Mouse (Mus musculus) heart, embryonic 16.5 days (tissue): ENCODE data around the gene Tdrd1. TPM values are rescaled to one million over a fixed set of nuclear protein-coding genes. Genes with fewer than 3 reads are reported as not detected.

ENCODE experiments used
- ATAC-seq: fragments of 200-750 bp; cut with Nextera tagmentation; replicated peaks from 2 replicates; pipeline ENCODE4 v1.8.0; 2017; ENCODE audit warnings: moderate number of reproducible peaks; ENCODE audit not compliant: insufficient read depth, low FRiP score; ENCODE audit errors: extremely low read depth
- H3K27ac ChIP-seq: fragments of 300-500 bp; sonication (generic); 2 replicates; pipeline ENCODE4 v1.5.1; 2014; ENCODE audit warnings: mild to moderate bottlenecking, low read length, control low read depth, moderate library complexity
- H3K27me3 ChIP-seq: fragments of 300-500 bp; sonication (generic); 2 replicates; pipeline ENCODE4 v1.6.1; 2014; ENCODE audit warnings: low read length, mixed read lengths; ENCODE audit not compliant: control insufficient read depth, insufficient read depth
- H3K36me3 ChIP-seq: fragments of 300-500 bp; sonication (generic); 2 replicates; pipeline ENCODE4 v1.6.1; 2014; ENCODE audit not compliant: control insufficient read depth, insufficient read depth
- H3K4me1 ChIP-seq: fragments of 300-500 bp; sonication (generic); 2 replicates; pipeline ENCODE4 v1.6.1; 2014; ENCODE audit warnings: low read length, mixed read lengths; ENCODE audit not compliant: control insufficient read depth, insufficient read depth
- H3K4me2 ChIP-seq: fragments of 300-500 bp; sonication (generic); 2 replicates; pipeline ENCODE4 v1.6.1; 2014; ENCODE audit warnings: low read depth, mild to moderate bottlenecking, control low read depth, low read length
- H3K4me3 ChIP-seq: fragments of 300-500 bp; sonication (generic); 2 replicates; pipeline ENCODE4 v1.5.1; 2014; ENCODE audit warnings: mild to moderate bottlenecking, control low read depth, low read length
- H3K9ac ChIP-seq: fragments of 300-500 bp; sonication (generic); 2 replicates; pipeline ENCODE4 v1.6.1; 2014; ENCODE audit warnings: low read length, control low read depth
- H3K9me3 ChIP-seq: fragments of 300-500 bp; sonication (generic); replicated peaks from 2 replicates; pipeline ENCODE4 v1.6.1; 2016; ENCODE audit warnings: low read length; ENCODE audit not compliant: control insufficient read depth
- WGBS: fragments of 180-500 bp; shearing (Covaris S2); extraction: QIAGEN DNeasy Blood & Tissue Kit; methylation state at CpG from one replicate; pipeline ENCODE4 v1.1.7; 2014; 5-methylcytosine and 5-hydroxymethylcytosine counted together
- polyA plus RNA-seq: library from polyadenylated mRNA; unstranded; fragments of >200 nt; fragmentation: Nextera tagmentation; extraction: Ambion mirVana; gene quantifications from 2 replicates; pipeline ENCODE4 v1.2.1, GENCODE M21; 2015

Gene Tdrd1
- polyA plus RNA-seq, 1 experiment from 2014 or later = 0.32 TPM

GRCm38 (mm10) chr19:56842974-56843373 lies 17.0 kb downstream of the Tdrd1 start:
- H3K36me3 ChIP-seq = no peaks in the 10 kb centered on the region
- no peak overlapping the region for H3K4me3 ChIP-seq
- H3K27ac ChIP-seq = no peak overlapping the region
- H3K9ac ChIP-seq = no peak overlapping the region
- no peaks in the 10 kb centered on the region for H3K27me3 ChIP-seq
- no peak overlapping the region for H3K4me2 ChIP-seq
- no peaks in the 10 kb centered on the region for H3K4me1 ChIP-seq
- peaks cover 4% of the 10 kb centered on the region; the same call in 1 of the 2 replicates for H3K9me3 ChIP-seq
- 68% methylated on average over 12 of the region's 12 CpGs for WGBS
- no peak for ATAC-seq

GRCm38 (mm10) chr19:56852590-56852989 lies 26.6 kb downstream of the Tdrd1 start:
- no peak overlapping the region for H3K4me3 ChIP-seq
- H3K9me3 ChIP-seq = no peaks in the 10 kb centered on the region; the same call in 1 of the 2 replicates
- H3K27ac ChIP-seq = no peak overlapping the region
- H3K4me2 ChIP-seq = no peak overlapping the region
- H3K27me3 ChIP-seq = no peaks in the 10 kb centered on the region
- H3K4me1 ChIP-seq = no peaks in the 10 kb centered on the region
- no peaks in the 10 kb centered on the region for H3K36me3 ChIP-seq
- no peak overlapping the region for H3K9ac ChIP-seq
- ATAC-seq = no peak

- no peaks in the 10 kb centered on the region for H3K36me3 ChIP-seq
- no peak overlapping the region for H3K27ac ChIP-seq
- peak; percentile 58 for ATAC-seq
- no peak overlapping the region for H3K9ac ChIP-seq
- no peak overlapping the region for H3K4me2 ChIP-seq
- no peaks in the 10 kb centered on the region for H3K4me1 ChIP-seq
- no peaks in the 10 kb centered on the region; the same call in 1 of the 2 replicates for H3K9me3 ChIP-seq
- no peaks in the 10 kb centered on the region for H3K27me3 ChIP-seq
- 25% methylated on average over 5 of the region's 5 CpGs for WGBS
- H3K4me3 ChIP-seq = no peak overlapping the region
Observed at GRCm38 (mm10) chr19:56856455-56856854, 30.4 kb downstream of the Tdrd1 start.

GRCm38 (mm10) chr19:56867701-56868100 lies 41.7 kb downstream of the Tdrd1 start:
- H3K9ac ChIP-seq = no peak overlapping the region
- H3K4me3 ChIP-seq = no peak overlapping the region
- H3K27ac ChIP-seq = no peak overlapping the region
- H3K4me1 ChIP-seq = no peaks in the 10 kb centered on the region
- H3K4me2 ChIP-seq = no peak overlapping the region
- WGBS = 58% methylated on average over 4 of the region's 4 CpGs
- H3K27me3 ChIP-seq = peaks cover 14% of the 10 kb centered on the region
- H3K36me3 ChIP-seq = no peaks in the 10 kb centered on the region
- ATAC-seq = no peak
- no peaks in the 10 kb centered on the region for H3K9me3 ChIP-seq

GRCm38 (mm10) chr19:56873816-56874600 lies 48.0 kb downstream of the Tdrd1 start, which contains the start of gene Vwa2:
Vwa2 (plus strand) TSS chr19:56874249.
- peak within 1 kb of the TSS; percentile 62 for H3K4me3 ChIP-seq
- no peaks in the 10 kb centered on the region for H3K36me3 ChIP-seq
- H3K27me3 ChIP-seq = peaks cover 66% of the 10 kb centered on the region
- peaks cover 11% of the 10 kb centered on the region for H3K4me1 ChIP-seq
- WGBS = 3% methylated on average over 70 of the region's 71 CpGs
- no peaks in the 10 kb centered on the region for H3K9me3 ChIP-seq
- H3K4me2 ChIP-seq = peak within 1 kb of the TSS; percentile 96
- no peak; the same call in 1 of the 2 replicates for ATAC-seq
- no peak within 1 kb of the TSS for H3K27ac ChIP-seq
- H3K9ac ChIP-seq = peak within 1 kb of the TSS; percentile 57

GRCm38 (mm10) chr19:56874601-56875315 lies 48.7 kb downstream of the Tdrd1 start:
- no peak overlapping the region for H3K27ac ChIP-seq

DNA sequence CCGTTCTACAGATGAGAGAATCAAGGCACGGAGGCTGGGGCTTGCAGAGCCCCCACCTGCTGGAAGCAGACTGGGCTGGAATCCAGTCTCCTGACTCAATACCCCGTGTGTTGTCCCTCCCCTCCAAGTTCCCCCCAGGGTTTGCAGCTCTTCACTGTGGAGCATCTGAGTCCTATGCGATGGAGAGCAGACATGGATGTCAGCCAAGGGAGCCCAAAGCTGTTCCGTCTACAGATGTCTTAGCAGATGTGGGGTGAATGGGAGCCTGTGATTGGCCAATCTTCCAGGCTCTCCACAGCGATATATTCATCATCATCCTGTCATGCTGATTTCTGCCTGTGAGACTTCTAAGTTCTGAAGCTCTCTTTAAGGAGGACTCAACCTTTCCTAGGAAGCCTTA lies 51.4 kb downstream of the Tdrd1 start:
- Histone ChIP-seq H3K27ac (no peak overlapping the region), H3K4me3 (no peak overlapping the region), H3K4me1 (peaks cover 14% of the 10 kb centered on the region), H3K9me3 (no peaks in the 10 kb centered on the region), H3K9ac (no peak overlapping the region), H3K36me3 (no peaks in the 10 kb centered on the region), H3K4me2 (no peak overlapping the region), H3K27me3 (peaks cover 61% of the 10 kb centered on the region)
- ATAC-seq = no peak
- 56% methylated on average over 6 of the region's 6 CpGs for WGBS

More at GRCm38 (mm10) chr19:56874601-56875315, 48.7 kb downstream of the Tdrd1 start:
- H3K9ac ChIP-seq = peak overlapping the region; percentile 57
- no peak for ATAC-seq
- peak overlapping the region; percentile 62 for H3K4me3 ChIP-seq
- peaks cover 11% of the 10 kb centered on the region for H3K4me1 ChIP-seq
- peaks cover 66% of the 10 kb centered on the region for H3K27me3 ChIP-seq
- H3K9me3 ChIP-seq = no peaks in the 10 kb centered on the region
- peak overlapping the region; percentile 96 for H3K4me2 ChIP-seq
- WGBS = 9% methylated on average over 30 of the region's 30 CpGs
- no peaks in the 10 kb centered on the region for H3K36me3 ChIP-seq

DNA sequence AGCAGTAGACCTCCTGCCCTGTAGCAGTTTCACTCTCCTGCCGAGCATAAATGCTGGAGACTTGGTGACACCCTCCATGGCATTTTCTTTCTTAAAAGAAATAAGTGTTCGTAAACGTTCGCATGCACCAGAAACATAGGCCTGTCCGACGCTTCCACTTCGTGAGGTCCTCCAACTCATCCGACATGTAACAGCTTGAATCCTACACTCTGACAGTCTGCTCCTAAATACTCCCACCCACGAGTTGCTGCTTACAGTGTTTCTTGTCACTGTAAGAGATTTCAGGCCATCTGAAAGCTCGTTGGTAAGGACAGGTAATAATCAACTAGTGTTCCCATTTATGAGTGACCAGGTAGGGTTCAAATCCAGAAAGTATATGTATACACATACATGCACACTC lies 61.9 kb downstream of the Tdrd1 start:
- Histone ChIP-seq H3K4me2 (no peak overlapping the region), H3K4me3 (no peak overlapping the region), H3K27ac (no peak overlapping the region), H3K36me3 (no peaks in the 10 kb centered on the region), H3K9ac (no peak overlapping the region), H3K27me3 (no peaks in the 10 kb centered on the region), H3K9me3 (no peaks in the 10 kb centered on the region), H3K4me1 (peaks cover 11% of the 10 kb centered on the region)
- WGBS = 75% methylated on average over 10 of the region's 10 CpGs
- no peak for ATAC-seq

DNA sequence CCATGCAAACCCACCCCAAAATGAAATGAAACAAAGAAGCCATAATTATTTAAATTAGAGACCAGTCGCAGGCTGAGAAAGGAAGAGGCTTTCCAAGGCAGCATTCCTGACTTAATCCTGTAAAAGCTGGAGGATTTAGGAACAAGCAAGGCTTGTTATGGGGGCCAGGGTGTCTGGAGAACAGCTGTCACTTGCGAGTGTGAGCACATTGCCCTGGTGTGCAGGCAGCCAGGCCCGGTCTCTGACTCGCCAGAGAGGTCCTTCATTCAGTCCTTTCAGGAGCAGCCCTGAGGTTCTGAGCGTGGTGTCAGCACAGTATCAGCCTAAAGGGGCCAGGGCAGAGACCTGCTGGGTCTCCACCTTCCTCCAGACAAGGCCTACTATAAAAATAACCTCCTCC lies 62.6 kb downstream of the Tdrd1 start:
- no peaks in the 10 kb centered on the region for H3K27me3 ChIP-seq
- no peak for ATAC-seq
- H3K4me2 ChIP-seq = no peak overlapping the region
- H3K9ac ChIP-seq = no peak overlapping the region
- H3K4me1 ChIP-seq = 0 out of 2 replicates have a peak, but pooled peaks cover 4% of the 10 kb centered on the region
- H3K9me3 ChIP-seq = no peaks in the 10 kb centered on the region
- no peaks in the 10 kb centered on the region for H3K36me3 ChIP-seq
- H3K4me3 ChIP-seq = no peak overlapping the region
- H3K27ac ChIP-seq = no peak overlapping the region
- WGBS = 67% methylated on average over 5 of the region's 5 CpGs
